ENCODE assay signal across 23 mouse cellular contexts in the genomic region with DNA sequence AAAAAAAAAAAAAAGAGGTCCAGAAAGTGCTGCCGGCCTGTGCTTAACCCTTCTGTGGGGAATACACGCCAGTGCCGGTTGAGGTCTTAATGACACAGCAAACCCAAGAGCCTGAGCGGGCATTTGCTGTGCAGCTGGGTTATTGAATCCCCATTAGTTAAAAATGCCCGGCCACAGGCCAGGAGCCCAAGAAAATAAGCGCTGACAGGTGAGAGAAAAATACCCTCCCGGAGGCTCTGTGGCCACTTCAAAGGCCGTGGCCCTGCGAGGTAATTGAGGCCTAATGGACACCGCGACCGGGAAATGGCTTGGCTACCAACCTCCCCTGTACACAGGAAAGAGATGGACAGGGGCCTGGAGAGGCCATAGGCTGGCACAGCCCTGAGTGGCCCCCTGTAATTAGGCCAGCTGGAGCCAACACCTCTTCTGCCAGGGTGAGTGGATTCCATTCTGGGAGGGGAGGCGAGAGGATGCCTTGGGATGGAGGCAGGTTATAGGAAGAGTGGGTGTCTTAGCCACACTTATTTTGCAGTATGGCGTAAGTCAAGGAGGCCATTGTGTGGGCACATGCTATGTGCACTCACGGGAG.
DNase-seq lines count a peak whose midpoint lies in the region; ATAC-seq lines count a peak whose summit lies in the region.
"Had no signal": no experiment of that assay in that cellular context is flagged by ENCODE, and none has a peak within 500 bp of the region (broad histone marks: within the 10 kb centered on the region; RNA-seq: fewer than 3 reads in every experiment).

No protein-coding gene starts in this region.

- peak; percentile 27 to 47 for DNase-seq in cerebellum, postnatal 25 days
- DNase-seq in cerebellum, postnatal 36 days, result no peak
- DNase-seq in embryonic facial prominence, embryonic 10.5 days (ENCODE audit: low spot score), result no peak
- DNase-seq in limb, embryonic 11.5 days (ENCODE audit: low spot score), result peak; percentile 52
- no peak for DNase-seq in spleen, adult 12 weeks (ENCODE audit: low spot score)
- DNase-seq: adrenal gland, adult 2 months; adrenal gland, postnatal 14 days; cerebellum, adult 11 months; forebrain, postnatal 0 days; gastrocnemius, postnatal 25 days; heart, adult 18-20 months; heart, postnatal 10 days; heart, postnatal 36 days; kidney, adult 11 months had no signal

- peak; percentile 53; the same call in 1 of the 2 replicates for ATAC-seq in embryonic facial prominence, embryonic 15.5 days (ENCODE audit: insufficient number of reproducible peaks, low FRiP score, low TSS enrichment, low read depth)
- ATAC-seq in limb, embryonic 11.5 days (ENCODE audit: insufficient number of reproducible peaks, low FRiP score, low TSS enrichment, low read depth), result no peak
- ATAC-seq: CD4-positive, CD25-positive, alpha-beta regulatory T cell, adult 4 months; forebrain, embryonic 14.5 days; forebrain, postnatal 0 days; hindbrain, embryonic 16.5 days; intestine, embryonic 15.5 days had no signal

- H3K4me2 ChIP-seq in embryonic facial prominence, embryonic 15.5 days (replicated peaks), result no peak overlapping the region
- no peak overlapping the region for H3K4me2 ChIP-seq in limb, embryonic 11.5 days (ENCODE audit: low read depth, severe bottlenecking)
- H3K4me2 ChIP-seq: heart, embryonic 12.5 days; heart, embryonic 15.5 days; hindbrain, embryonic 13.5 days; intestine, embryonic 15.5 days had no signal

- no peak overlapping the region for H3K9ac ChIP-seq in embryonic facial prominence, embryonic 15.5 days
- H3K9ac ChIP-seq in limb, embryonic 11.5 days (ENCODE audit: low read length), result no peak overlapping the region
- H3K9ac ChIP-seq: forebrain, postnatal 0 days; heart, embryonic 12.5 days; heart, embryonic 15.5 days; hindbrain, embryonic 13.5 days; intestine, embryonic 15.5 days had no signal

- no peaks in the 10 kb centered on the region for H3K9me3 ChIP-seq in embryonic facial prominence, embryonic 15.5 days (replicated peaks)
- H3K9me3 ChIP-seq in embryonic facial prominence, embryonic 10.5 days, result no peaks in the 10 kb centered on the region
- no peaks in the 10 kb centered on the region for H3K9me3 ChIP-seq in limb, embryonic 11.5 days (ENCODE audit: control insufficient read depth, low read length)
- H3K9me3 ChIP-seq: heart, embryonic 12.5 days; heart, embryonic 15.5 days; hindbrain, embryonic 10.5 days; hindbrain, embryonic 13.5 days; intestine, embryonic 15.5 days had no signal

- WGBS in embryonic facial prominence, embryonic 15.5 days, result 63% methylated on average over 15 of the region's 15 CpGs
- WGBS in embryonic facial prominence, embryonic 10.5 days, result 71% methylated on average over 15 of the region's 15 CpGs
- WGBS in limb, embryonic 11.5 days, result 15% methylated on average over 15 of the region's 15 CpGs

- H3K4me3 ChIP-seq in embryonic facial prominence, embryonic 15.5 days (replicated peaks), result no peak overlapping the region
- no peak overlapping the region for H3K4me3 ChIP-seq in embryonic facial prominence, embryonic 10.5 days
- no peak overlapping the region for H3K4me3 ChIP-seq in limb, embryonic 11.5 days (ENCODE audit: low read depth, low read length)
- H3K4me3 ChIP-seq: heart, embryonic 12.5 days; heart, embryonic 15.5 days; hindbrain, embryonic 10.5 days; hindbrain, embryonic 13.5 days; intestine, embryonic 15.5 days had no signal

- no peaks in the 10 kb centered on the region for H3K27me3 ChIP-seq in embryonic facial prominence, embryonic 15.5 days
- H3K27me3 ChIP-seq in embryonic facial prominence, embryonic 10.5 days (replicated peaks; ENCODE audit: low read depth, poor library complexity, severe bottlenecking), result peaks cover 25% of the 10 kb centered on the region
- no peaks in the 10 kb centered on the region for H3K27me3 ChIP-seq in limb, embryonic 11.5 days (ENCODE audit: control insufficient read depth, insufficient read depth, low read length)
- H3K27me3 ChIP-seq: heart, embryonic 15.5 days; intestine, embryonic 15.5 days had no signal

- H3K4me1 ChIP-seq in embryonic facial prominence, embryonic 15.5 days, result peaks cover 11% of the 10 kb centered on the region
- peaks cover 7% of the 10 kb centered on the region; the same call in 1 of the 2 replicates for H3K4me1 ChIP-seq in embryonic facial prominence, embryonic 10.5 days
- peaks cover 9% of the 10 kb centered on the region; the same call in 1 of the 2 replicates for H3K4me1 ChIP-seq in limb, embryonic 11.5 days (ENCODE audit: control insufficient read depth, insufficient read depth, low read length)
- H3K4me1 ChIP-seq: heart, embryonic 12.5 days; heart, embryonic 15.5 days; intestine, embryonic 15.5 days had no signal

- no peak overlapping the region for H3K27ac ChIP-seq in embryonic facial prominence, embryonic 15.5 days (replicated peaks)
- no peak overlapping the region for H3K27ac ChIP-seq in embryonic facial prominence, embryonic 10.5 days (replicated peaks)
- no peak overlapping the region for H3K27ac ChIP-seq in limb, embryonic 11.5 days (replicated peaks; ENCODE audit: low read depth, low read length)
- H3K27ac ChIP-seq: heart, embryonic 15.5 days; hindbrain, embryonic 10.5 days; hindbrain, embryonic 13.5 days; intestine, embryonic 15.5 days had no signal

- H3K36me3 ChIP-seq in embryonic facial prominence, embryonic 15.5 days, result no peaks in the 10 kb centered on the region
- H3K36me3 ChIP-seq in embryonic facial prominence, embryonic 10.5 days (replicated peaks), result no peaks in the 10 kb centered on the region
- H3K36me3 ChIP-seq in limb, embryonic 11.5 days (ENCODE audit: control insufficient read depth, insufficient read depth, low read length), result no peaks in the 10 kb centered on the region
- H3K36me3 ChIP-seq: heart, embryonic 12.5 days; heart, embryonic 15.5 days; hindbrain, embryonic 10.5 days; hindbrain, embryonic 13.5 days; intestine, embryonic 15.5 days had no signal

Comparison
In these comparisons a context has a peak if more than half of its experiments do, and no peak if none do; other contexts are left out.
1. DNase-seq: peak in cerebellum, postnatal 25 days (2 of 2) and limb, embryonic 11.5 days (single experiment); none in cerebellum, postnatal 36 days (0 of 2), embryonic facial prominence, embryonic 10.5 days (single experiment) and spleen, adult 12 weeks (single experiment).